Mouse (Mus musculus): Measurements from ENCODE around the gene Traf6. TPM values are rescaled to one million over a fixed set of nuclear protein-coding genes. Genes with fewer than 3 reads are reported as not detected.

Traf6 gene
- total and polyA plus RNA-seq, 3 experiments = 10.5 to 16.8 (median 14.0) TPM

DNA sequence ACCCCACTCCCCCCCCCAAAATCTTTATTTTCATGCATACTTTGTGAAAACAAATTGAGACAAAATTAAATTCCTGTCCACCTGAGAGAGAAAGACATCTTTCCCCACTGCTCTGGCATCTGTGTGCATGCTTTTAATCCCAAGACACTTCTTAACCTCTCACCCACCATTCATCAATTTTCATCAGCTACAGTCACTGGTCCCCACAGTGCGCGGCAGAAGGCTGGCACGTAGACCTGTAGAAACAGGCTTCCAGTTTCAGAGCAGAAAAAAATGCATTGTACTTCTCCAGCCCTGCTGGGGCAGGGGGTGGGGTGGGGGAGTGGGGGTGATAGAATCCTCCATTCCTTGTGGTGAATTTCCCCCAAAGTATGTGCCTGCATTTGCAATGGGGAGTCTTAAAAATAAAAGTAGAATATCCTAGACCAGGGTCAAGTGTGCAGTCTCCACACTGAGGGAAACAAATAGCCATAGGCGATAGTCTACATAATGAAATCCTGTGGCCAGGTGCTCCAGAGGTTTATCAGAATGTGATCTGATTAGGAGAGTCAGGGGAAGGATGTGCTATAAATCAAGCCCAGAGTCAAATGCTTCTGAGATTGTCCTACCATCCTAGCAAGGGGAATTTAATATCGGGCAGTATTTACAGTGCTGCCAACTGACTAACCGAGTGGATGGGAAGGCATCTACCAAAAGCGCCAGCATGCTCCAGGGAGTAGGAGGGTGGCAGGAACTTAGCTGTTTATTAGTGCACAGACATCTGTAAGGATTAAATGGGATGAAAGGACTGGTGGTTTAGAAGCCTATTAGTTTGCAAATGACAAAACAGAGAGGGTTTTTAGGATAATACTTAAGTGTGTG, 39.0 kb upstream of the Traf6 start:
- Histone ChIP-seq H3K4me1 (ENCODE audit: control insufficient read depth in 1 of 2, insufficient read depth in 2 of 2) (peaks cover 6 to 12% of the 10 kb centered on the region in 2 experiments), H3K9me3 (replicated peaks; ENCODE audit: low read length) (no peaks in the 10 kb centered on the region), H3K27ac (ENCODE audit: insufficient read depth, low read depth) (no peak overlapping the region), H3K9ac (ENCODE audit: insufficient read depth, low read depth) (no peak overlapping the region), H3K36me3 (replicated peaks in 1 of 2; ENCODE audit: control insufficient read depth in 1 of 2, insufficient read depth in 1 of 2, low read length in 1 of 2) (no peaks in the 10 kb centered on the region), H3K27me3 (replicated peaks) (peaks cover 29% of the 10 kb centered on the region), H3K4me3 (replicated peaks in 1 of 3; ENCODE audit: low read depth in 2 of 3, low read length in 2 of 3, poor library complexity in 1 of 3) (no peak overlapping the region), H3K79me2 (replicated peaks; ENCODE audit: control insufficient read depth, extremely low read depth, insufficient read depth, poor library complexity, severe bottlenecking) (no peaks in the 10 kb centered on the region), H3K4me2 (ENCODE audit: insufficient read depth, low read depth, poor library complexity, severe bottlenecking) (no peak overlapping the region)
- dilution Hi-C loops (cut with MboI; ENCODE audit: extremely low pct_ligation_motif_present, extremely low pct_unique_long_range_greater_than_20kb, low sequenced_read_pairs) = no loop called here
- DNase-seq (ENCODE audit: extremely low read depth) = no peak
- TF ChIP-seq MAZ (IDR thresholded peaks at IDR 0.05; ENCODE audit: low read depth, low read length) = no peak
- TF ChIP-seq KAT2A (IDR thresholded peaks at IDR 0.05; ENCODE audit: insufficient replicate concordance, low read length) = no peak
- no peak for TF ChIP-seq GABPA (IDR thresholded peaks at IDR 0.05; ENCODE audit: insufficient replicate concordance, low read depth, low read length)
- no peak for TF ChIP-seq CHD1 (IDR thresholded peaks at IDR 0.05; ENCODE audit: low read depth, low read length)
- no peak for TF ChIP-seq NRF1 (IDR thresholded peaks at IDR 0.05; ENCODE audit: low read depth, low read length)
- no peak for TF ChIP-seq MAFK (IDR thresholded peaks at IDR 0.05; ENCODE audit: insufficient replicate concordance, low read length)
- TF ChIP-seq ZNF384 (IDR thresholded peaks at IDR 0.05; ENCODE audit: low read depth, low read length) = no peak
- no peak for TF ChIP-seq RAD21 (IDR thresholded peaks at IDR 0.05; ENCODE audit: low read depth, low read length)
- TF ChIP-seq MEF2A (IDR thresholded peaks at IDR 0.05; ENCODE audit: borderline replicate concordance, low read depth, low read length) = no peak
- TF ChIP-seq MYC (IDR thresholded peaks at IDR 0.05; ENCODE audit: low read depth, low read length) = no peak
- TF ChIP-seq POLR2AphosphoS2 (IDR thresholded peaks at IDR 0.05; ENCODE audit: low read depth, low read length) = no peak
- no peak for TF ChIP-seq TBP (conservative IDR thresholded peaks at IDR 0.05; ENCODE audit: low read depth, low read length)
- TF ChIP-seq MXI1 (IDR thresholded peaks at IDR 0.05; ENCODE audit: low read depth, low read length) = no peak
- no peak for TF ChIP-seq ZC3H11A (IDR thresholded peaks at IDR 0.05; ENCODE audit: low read depth, low read length)
- TF ChIP-seq CTCF (conservative IDR thresholded peaks at IDR 0.05 in 1 of 2, IDR thresholded peaks at IDR 0.05 in 1 of 2; ENCODE audit: low read depth in 2 of 2, low read length in 2 of 2) = no peak
- TF ChIP-seq HCFC1 (IDR thresholded peaks at IDR 0.05; ENCODE audit: low read depth, low read length) = no peak
- no peak for TF ChIP-seq E2F4 (IDR thresholded peaks at IDR 0.05; ENCODE audit: insufficient replicate concordance, low read depth, low read length)
- in situ Hi-C loops (cut with MboI; ENCODE audit: low pct_ligation_motif_present, low pct_unique_long_range_greater_than_20kb, low sequenced_read_pairs) = no loop called here

DNA sequence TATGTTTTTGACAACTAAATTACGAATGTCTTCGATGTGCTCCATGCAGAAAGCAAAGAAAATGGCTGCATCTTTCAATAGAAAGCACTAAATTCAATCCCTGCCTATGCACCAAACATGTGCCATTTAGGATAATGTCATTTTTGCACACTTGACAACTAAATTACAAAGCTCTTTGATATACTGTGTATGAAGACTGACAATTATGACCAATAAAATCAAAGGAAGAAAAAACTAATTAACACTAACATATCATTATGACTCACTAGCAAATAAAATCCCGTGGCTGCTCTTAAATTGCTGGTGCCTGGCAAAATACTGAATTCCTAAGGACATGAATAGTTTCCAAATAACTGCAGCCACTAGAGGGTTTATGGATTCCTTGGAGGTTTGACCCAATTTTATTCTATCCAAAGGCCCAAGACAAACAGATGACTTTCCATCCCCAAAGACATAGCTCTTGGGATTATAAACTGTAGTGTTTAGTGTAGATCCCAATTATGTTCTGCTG, 38.3 kb upstream of the Traf6 start:
- Histone ChIP-seq H3K36me3 (replicated peaks in 1 of 2; ENCODE audit: control insufficient read depth in 1 of 2, insufficient read depth in 1 of 2, low read length in 1 of 2) (no peaks in the 10 kb centered on the region), H3K27ac (ENCODE audit: insufficient read depth, low read depth) (no peak overlapping the region), H3K4me1 (ENCODE audit: control insufficient read depth in 1 of 2, insufficient read depth in 2 of 2) (peaks cover 6 to 12% of the 10 kb centered on the region in 2 experiments), H3K79me2 (replicated peaks; ENCODE audit: control insufficient read depth, extremely low read depth, insufficient read depth, poor library complexity, severe bottlenecking) (no peaks in the 10 kb centered on the region), H3K9me3 (replicated peaks; ENCODE audit: low read length) (no peaks in the 10 kb centered on the region), H3K27me3 (replicated peaks) (peaks cover 31% of the 10 kb centered on the region), H3K4me2 (ENCODE audit: insufficient read depth, low read depth, poor library complexity, severe bottlenecking) (no peak overlapping the region), H3K9ac (ENCODE audit: insufficient read depth, low read depth) (no peak overlapping the region), H3K4me3 (replicated peaks in 1 of 3; ENCODE audit: low read depth in 2 of 3, low read length in 2 of 3, poor library complexity in 1 of 3) (no peak overlapping the region)
- TF ChIP-seq UBTF (IDR thresholded peaks at IDR 0.05; ENCODE audit: low read depth, low read length) (no peak), POLR2A (IDR thresholded peaks at IDR 0.05; ENCODE audit: low read depth, low read length) (no peak), TCF12 (IDR thresholded peaks at IDR 0.05; ENCODE audit: low read depth, low read length) (no peak), ZKSCAN1 (IDR thresholded peaks at IDR 0.05; ENCODE audit: borderline replicate concordance, low read depth, low read length) (no peak), MXI1 (IDR thresholded peaks at IDR 0.05; ENCODE audit: low read depth, low read length) (no peak), USF2 (conservative IDR thresholded peaks at IDR 0.05; ENCODE audit: low read depth, low read length) (no peak), CHD1 (IDR thresholded peaks at IDR 0.05; ENCODE audit: low read depth, low read length) (no peak), ZMIZ1 (IDR thresholded peaks at IDR 0.05; ENCODE audit: low read depth, low read length) (no peak), KAT2A (IDR thresholded peaks at IDR 0.05; ENCODE audit: insufficient replicate concordance, low read length) (no peak), POLR2AphosphoS2 (IDR thresholded peaks at IDR 0.05; ENCODE audit: low read depth, low read length) (no peak), ETS1 (conservative IDR thresholded peaks at IDR 0.05; ENCODE audit: low read depth, low read length) (no peak), EP300 (IDR thresholded peaks at IDR 0.05; ENCODE audit: low read length) (no peak)
- in situ Hi-C loops (cut with MboI; ENCODE audit: low pct_ligation_motif_present, low pct_unique_long_range_greater_than_20kb, low sequenced_read_pairs) = no loop called here
- dilution Hi-C loops (cut with MboI; ENCODE audit: extremely low pct_ligation_motif_present, extremely low pct_unique_long_range_greater_than_20kb, low sequenced_read_pairs) = no loop called here
- DNase-seq (ENCODE audit: extremely low read depth) = no peak
